Mouse (Mus musculus) mammary gland, adult 2 months (tissue): Measurements from ENCODE around the gene 4932438A13Rik. TPM values are rescaled to one million over a fixed set of nuclear protein-coding genes. Genes with fewer than 3 reads are reported as not detected.

Source experiments
- polyA plus RNA-seq: library from polyadenylated mRNA; depleted of rRNA; stranded (reverse); fragments of >200 nt; gene quantifications from 2 replicates; pipeline ENCODE4 v1.2.3, GENCODE M21; 2012; ENCODE audit warnings: low replicate concordance; rRNA removed

4932438A13Rik gene
- 7.9 and 15.0 TPM in 2 replicates for polyA plus RNA-seq

GRCm38 (mm10) chr3:36862721-36863275 lies at the start of gene 4932438A13Rik:
Gene 4932438A13Rik (plus strand): TSS chr3:36863104.

GRCm38 (mm10) chr3:37063406-37063805 lies 200.5 kb downstream of the 4932438A13Rik start, which contains the start of gene Adad1:
Gene Adad1 (plus strand): TSS chr3:37063527.

Other genes with a start within 250 kb of the 4932438A13Rik start
- 0.78 and 1.8 TPM in 2 replicates for gene Bbs7, start 249.6 kb upstream of the 4932438A13Rik start, polyA plus RNA-seq
- gene Trpc3, start 172.9 kb upstream of the 4932438A13Rik start, polyA plus RNA-seq = 1.9 and 2.3 TPM in 2 replicates
- not detected in 2 replicates for gene Adad1, start 200.4 kb downstream of the 4932438A13Rik start, polyA plus RNA-seq